Mouse (Mus musculus) bone marrow macrophage, adult 2 months (primary cell): ENCODE data around the gene Sypl.

Experiments used
- CTCF ChIP-seq: IDR thresholded peaks from 2 replicates; pipeline ENCODE4 v1.5.1; 2012; ENCODE audit warnings: low read depth, mild to moderate bottlenecking, low read length, moderate library complexity
- POLR2A ChIP-seq: IDR thresholded peaks from 2 replicates; pipeline ENCODE4 v1.6.1; 2012; ENCODE audit warnings: mild to moderate bottlenecking, low read depth, low read length, borderline replicate concordance

- TF ChIP-seq POLR2A (no peak), CTCF (no peak)
These were observed 61.4 kb downstream of the Sypl start for GRCm38 (mm10) chr12:33015103-33015502.
